Mouse (Mus musculus) lung, embryonic 15.5 days (tissue): Measurements from ENCODE around the gene Raly. TPM values are rescaled to one million over a fixed set of nuclear protein-coding genes. Genes with fewer than 3 reads are reported as not detected.

ENCODE experiments used
- ATAC-seq: fragments of 200-750 bp; cut with Nextera tagmentation; 2 replicates; pipeline ENCODE4 v1.8.0; 2017; ENCODE audit warnings: moderate number of reproducible peaks, borderline replicate concordance; ENCODE audit not compliant: low FRiP score, low TSS enrichment; ENCODE audit errors: extremely low read depth
- H3K27ac ChIP-seq: fragments of 300-500 bp; sonication (generic); 2 replicates; pipeline ENCODE4 v1.5.1; 2015; ENCODE audit warnings: moderate library complexity, mild to moderate bottlenecking, inconsistent platforms
- H3K27me3 ChIP-seq: fragments of 300-500 bp; sonication (generic); 2 replicates; pipeline ENCODE4 v1.6.1; 2015; ENCODE audit warnings: inconsistent platforms
- H3K36me3 ChIP-seq: fragments of 300-500 bp; sonication (generic); 2 replicates; pipeline ENCODE4 v1.6.1; 2015; ENCODE audit warnings: inconsistent platforms
- H3K4me1 ChIP-seq: fragments of 300-500 bp; sonication (generic); 2 replicates; pipeline ENCODE4 v1.6.1; 2015; ENCODE audit warnings: inconsistent platforms
- H3K4me2 ChIP-seq: fragments of 300-500 bp; sonication (generic); 2 replicates; pipeline ENCODE4 v1.6.1; 2015; ENCODE audit warnings: inconsistent platforms, mild to moderate bottlenecking, moderate library complexity
- H3K4me3 ChIP-seq: fragments of 300-500 bp; sonication (generic); 2 replicates; pipeline ENCODE4 v1.5.1; 2015; ENCODE audit warnings: mild to moderate bottlenecking, inconsistent platforms
- H3K9ac ChIP-seq: fragments of 300-500 bp; sonication (generic); 2 replicates; pipeline ENCODE4 v1.6.1; 2015; ENCODE audit warnings: inconsistent platforms
- H3K9me3 ChIP-seq: fragments of 300-500 bp; sonication (generic); 2 replicates; pipeline ENCODE4 v1.6.1; 2016; ENCODE audit warnings: inconsistent platforms
- WGBS: fragments of 180-500 bp; shearing (Covaris S2); methylation state at CpG from one replicate; pipeline ENCODE4 v1.1.7; 2015; 5-methylcytosine and 5-hydroxymethylcytosine counted together
- polyA plus RNA-seq: library from polyadenylated mRNA; unstranded; fragments of >200 nt; fragmentation: Nextera tagmentation; extraction: Ambion mirVana; gene quantifications from 2 replicates; pipeline ENCODE4 v1.2.1, GENCODE M21; 2015

Raly gene
- polyA plus RNA-seq, 1 experiment from 2014 or later = 48.0 TPM

DNA sequence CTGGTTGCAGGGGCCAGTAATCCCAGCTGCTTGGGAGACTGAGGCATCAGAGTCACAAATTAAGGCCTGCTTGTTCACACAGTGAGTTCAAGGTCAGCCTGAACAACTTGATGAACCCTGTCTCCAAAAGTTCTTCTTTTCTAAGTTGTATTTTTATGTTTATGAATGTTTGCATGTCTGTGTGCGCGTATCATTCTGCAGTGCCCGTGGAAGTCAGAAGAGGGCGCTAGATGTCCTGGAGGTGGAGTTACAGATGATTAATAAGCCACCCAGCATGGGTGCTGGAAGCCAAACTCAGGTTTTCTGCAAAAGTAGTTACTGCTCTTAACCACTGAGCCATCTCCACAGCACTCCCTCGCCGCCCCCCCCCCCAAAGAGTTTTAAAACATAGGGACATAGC is 118.9 kb downstream of the Raly start:
- H3K9me3 ChIP-seq = no peaks in the 10 kb centered on the region
- H3K27ac ChIP-seq = no peak overlapping the region
- no peak overlapping the region for H3K4me2 ChIP-seq
- no peaks in the 10 kb centered on the region for H3K36me3 ChIP-seq
- no peak overlapping the region for H3K4me3 ChIP-seq
- H3K27me3 ChIP-seq = no peaks in the 10 kb centered on the region
- 75% methylated on average over 6 of the region's 6 CpGs for WGBS
- no peak for ATAC-seq
- no peaks in the 10 kb centered on the region for H3K4me1 ChIP-seq
- no peak overlapping the region for H3K9ac ChIP-seq

- ATAC-seq = no peak
- peak overlapping the region; percentile 42 for H3K4me2 ChIP-seq
- H3K27me3 ChIP-seq = no peaks in the 10 kb centered on the region
- no peak overlapping the region for H3K27ac ChIP-seq
- no peaks in the 10 kb centered on the region for H3K9me3 ChIP-seq
- no peak overlapping the region for H3K9ac ChIP-seq
- H3K4me3 ChIP-seq = no peak overlapping the region
- H3K4me1 ChIP-seq = peaks cover 10% of the 10 kb centered on the region; the same call in 1 of the 2 replicates
- 37% methylated on average over 12 of the region's 12 CpGs for WGBS
- H3K36me3 ChIP-seq = no peaks in the 10 kb centered on the region
These were observed 125.1 kb downstream of the Raly start for GRCm38 (mm10) chr2:154915922-154916541.

GRCm38 (mm10) chr2:154916547-154916946 is 125.7 kb downstream of the Raly start:
- Histone ChIP-seq H3K27me3 (no peaks in the 10 kb centered on the region), H3K9me3 (no peaks in the 10 kb centered on the region), H3K4me3 (no peak overlapping the region), H3K4me1 (peaks cover 10% of the 10 kb centered on the region; the same call in 1 of the 2 replicates), H3K36me3 (no peaks in the 10 kb centered on the region), H3K9ac (no peak overlapping the region), H3K27ac (no peak overlapping the region), H3K4me2 (no peak overlapping the region)
- ATAC-seq = no peak
- 10% methylated on average over 2 of the region's 2 CpGs for WGBS

Other genes with a start within 250 kb of the Raly start
- 0.81 and 0.91 TPM in 2 replicates for gene 1700003F12Rik, start 244.0 kb upstream of the Raly start, polyA plus RNA-seq
- gene Actl10, start 239.3 kb upstream of the Raly start, polyA plus RNA-seq = 0.20 and 0.22 TPM in 2 replicates
- 2.1 and 2.9 TPM in 2 replicates for gene Necab3, start 232.2 kb upstream of the Raly start, polyA plus RNA-seq
- 28.1 and 31.2 TPM in 2 replicates for gene E2f1, start 221.2 kb upstream of the Raly start, polyA plus RNA-seq
- gene Pxmp4, start 187.4 kb upstream of the Raly start, polyA plus RNA-seq = 26.4 and 29.1 TPM in 2 replicates
- 1.0 TPM in 2 replicates for gene Zfp341, start 177.8 kb upstream of the Raly start, polyA plus RNA-seq
- gene 4930519P11Rik, start 177.7 kb upstream of the Raly start, polyA plus RNA-seq = not detected in 2 replicates
- 27.2 and 27.6 TPM in 2 replicates for gene Chmp4b, start 139.4 kb upstream of the Raly start, polyA plus RNA-seq
- gene Gm14214, start 21.1 kb upstream of the Raly start, polyA plus RNA-seq = not detected in 2 replicates
- 0.24 TPM in 1 of 2 replicates, not detected in the other for gene a, start 306 bp downstream of the Raly start, polyA plus RNA-seq
- gene Eif2s2, start 101.8 kb downstream of the Raly start, polyA plus RNA-seq = 77.2 and 81.4 TPM in 2 replicates
- 0.29 TPM in 2 replicates for gene Gm14226, start 227.2 kb downstream of the Raly start, polyA plus RNA-seq